Mouse (Mus musculus): Measurements from ENCODE around the gene Smarcc1. TPM values are rescaled to one million over a fixed set of nuclear protein-coding genes. Genes with fewer than 3 reads are reported as not detected.
"Not testable (repeated sequence)": the region's sequence is repeated elsewhere in the genome, so short reads cannot be mapped to it uniquely, and the experiment has no call there.

The Smarcc1 gene
- polyA plus RNA-seq, 1 experiment from 2014 or later = 253 TPM

DNA sequence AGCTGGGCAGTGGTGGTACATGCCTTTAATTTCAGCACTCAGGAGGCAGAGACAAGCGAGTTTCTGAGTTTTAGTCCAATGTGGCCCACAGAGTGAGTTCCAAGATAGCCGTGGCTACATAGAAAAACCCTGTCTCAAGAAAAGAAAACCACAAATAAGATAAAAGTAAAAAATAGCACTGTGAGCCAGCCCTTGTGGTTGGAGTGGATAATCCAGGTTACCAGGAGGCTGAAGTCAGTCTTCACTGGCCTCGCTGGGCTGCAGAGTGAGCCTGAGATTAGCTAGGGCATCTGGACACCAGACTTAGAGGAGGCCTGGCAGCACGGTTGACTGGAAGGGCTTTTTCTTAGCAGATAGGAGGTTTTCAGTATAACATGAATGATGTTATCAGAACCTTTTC lies 21.6 kb downstream of the Smarcc1 start:
- no peak for ATAC-seq (ENCODE audit: low FRiP score)
- H3K9ac ChIP-seq (ENCODE audit: low read depth, low read length) = no peak overlapping the region

DNA sequence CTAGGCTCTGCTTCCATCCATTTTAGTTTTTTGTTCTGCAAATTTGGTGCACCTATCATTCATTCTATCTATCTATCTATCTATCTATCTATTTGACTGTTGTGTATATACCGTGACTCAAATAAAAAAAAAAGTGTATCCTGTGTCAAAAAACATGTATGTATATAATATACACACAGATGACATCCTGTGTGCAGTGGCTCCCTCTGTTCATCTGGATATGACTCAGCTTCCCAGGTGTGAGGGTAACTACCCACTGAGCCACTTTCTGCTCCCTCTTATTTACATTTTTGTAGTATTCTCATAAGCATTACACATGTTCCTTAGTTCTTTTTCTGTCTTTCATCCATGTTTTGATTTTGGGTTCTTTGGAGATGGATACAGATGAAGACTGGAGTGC lies 24.6 kb downstream of the Smarcc1 start:
- H3K4me2 ChIP-seq (replicated peaks; ENCODE audit: low read depth, low read length) = no peak overlapping the region
- ATAC-seq (ENCODE audit: low FRiP score) = no peak
- no peak overlapping the region for H3K9ac ChIP-seq (ENCODE audit: low read depth, low read length)
- H3K4me3 ChIP-seq (ENCODE audit: low read depth, low read length) = no peak overlapping the region
- H3K9me3 ChIP-seq (ENCODE audit: control insufficient read depth, low read length) = no peaks in the 10 kb centered on the region
- H3K27ac ChIP-seq (ENCODE audit: low read depth, low read length) = no peak overlapping the region
- H3K36me3 ChIP-seq (ENCODE audit: control insufficient read depth, insufficient read depth, low read length) = peaks cover 12% of the 10 kb centered on the region
- H3K27me3 ChIP-seq (ENCODE audit: control insufficient read depth, insufficient read depth, low read length) = no peaks in the 10 kb centered on the region
- no peaks in the 10 kb centered on the region for H3K4me1 ChIP-seq (replicated peaks; ENCODE audit: control insufficient read depth, insufficient read depth, low read length)
- no peak for DNase-seq (ENCODE audit: low spot score)
- 98% methylated on average over 1 of the region's 1 CpGs for WGBS

More for the DNA sequence above, 21.6 kb downstream of the Smarcc1 start:
- Histone ChIP-seq H3K4me2 (replicated peaks; ENCODE audit: low read depth, low read length) (no peak overlapping the region), H3K4me3 (ENCODE audit: low read depth, low read length) (no peak overlapping the region), H3K27me3 (ENCODE audit: control insufficient read depth, insufficient read depth, low read length) (no peaks in the 10 kb centered on the region), H3K9me3 (ENCODE audit: control insufficient read depth, low read length) (no peaks in the 10 kb centered on the region), H3K36me3 (ENCODE audit: control insufficient read depth, insufficient read depth, low read length) (peaks cover 8% of the 10 kb centered on the region), H3K27ac (ENCODE audit: low read depth, low read length) (no peak overlapping the region), H3K4me1 (replicated peaks; ENCODE audit: control insufficient read depth, insufficient read depth, low read length) (no peaks in the 10 kb centered on the region)
- WGBS = 90% methylated on average over 4 of the region's 4 CpGs
- no peak for DNase-seq (ENCODE audit: low spot score)

DNA sequence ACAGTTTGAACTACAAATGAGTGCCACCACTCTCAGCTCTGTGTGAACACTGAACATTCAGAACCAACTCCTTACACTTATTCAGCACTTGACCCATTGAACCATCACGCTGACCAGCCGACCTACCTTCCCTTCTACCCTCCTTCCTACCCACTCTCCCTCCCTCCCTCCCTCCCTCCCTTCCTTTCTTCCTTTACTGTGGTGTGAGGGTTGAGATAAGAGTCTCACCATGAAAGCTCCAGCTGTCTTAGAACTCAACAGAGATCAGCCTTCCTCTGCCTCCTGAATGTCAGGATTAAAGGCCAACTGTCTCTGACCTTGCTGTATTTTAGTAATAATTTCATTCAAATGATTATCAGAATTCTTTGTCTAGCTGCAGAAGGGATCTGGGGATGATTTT lies 31.1 kb downstream of the Smarcc1 start:
- Histone ChIP-seq H3K27ac (ENCODE audit: low read depth, low read length) (no peak overlapping the region), H3K27me3 (ENCODE audit: control insufficient read depth, insufficient read depth, low read length) (no peaks in the 10 kb centered on the region), H3K4me3 (ENCODE audit: low read depth, low read length) (no peak overlapping the region), H3K9ac (ENCODE audit: low read depth, low read length) (no peak overlapping the region), H3K9me3 (ENCODE audit: control insufficient read depth, low read length) (no peaks in the 10 kb centered on the region), H3K4me2 (replicated peaks; ENCODE audit: low read depth, low read length) (no peak overlapping the region), H3K36me3 (ENCODE audit: control insufficient read depth, insufficient read depth, low read length) (peaks cover 17% of the 10 kb centered on the region), H3K4me1 (replicated peaks; ENCODE audit: control insufficient read depth, insufficient read depth, low read length) (no peaks in the 10 kb centered on the region)
- DNase-seq (ENCODE audit: low spot score) = no peak
- no peak for ATAC-seq (ENCODE audit: low FRiP score)
- 95% methylated on average over 2 of the region's 2 CpGs for WGBS

DNA sequence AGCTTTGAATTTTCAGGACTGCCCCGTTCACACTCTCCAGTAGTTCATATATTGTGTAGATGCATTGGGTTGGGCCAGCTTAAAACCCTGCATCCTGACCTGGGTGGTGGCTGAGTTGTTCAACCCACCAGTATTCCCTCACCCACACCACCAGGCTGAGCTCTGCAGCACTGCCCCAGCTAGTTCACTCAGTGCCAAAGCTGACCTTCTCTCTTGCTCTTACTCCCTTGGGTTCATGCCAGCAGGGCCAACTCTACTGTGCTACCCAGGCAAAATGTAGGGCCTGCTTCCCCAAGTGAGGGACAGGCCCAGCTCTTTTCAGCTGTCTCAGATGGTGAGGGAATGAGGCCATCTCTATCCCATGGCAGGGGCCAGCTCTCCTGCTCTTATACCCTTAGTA lies 41.5 kb downstream of the Smarcc1 start:
- H3K4me2 ChIP-seq (replicated peaks; ENCODE audit: low read depth, low read length) = no peak overlapping the region
- no peaks in the 10 kb centered on the region for H3K9me3 ChIP-seq (ENCODE audit: control insufficient read depth, low read length)
- H3K27me3 ChIP-seq (ENCODE audit: control insufficient read depth, insufficient read depth, low read length) = no peaks in the 10 kb centered on the region
- DNase-seq (ENCODE audit: low spot score) (no peak), ATAC-seq (ENCODE audit: low FRiP score) (no peak)
- H3K4me3 ChIP-seq (ENCODE audit: low read depth, low read length) = no peak overlapping the region
- 88% methylated on average over 1 of the region's 1 CpGs for WGBS
- no peak overlapping the region for H3K27ac ChIP-seq (ENCODE audit: low read depth, low read length)
- no peak overlapping the region for H3K9ac ChIP-seq (ENCODE audit: low read depth, low read length)
- H3K36me3 ChIP-seq (ENCODE audit: control insufficient read depth, insufficient read depth, low read length) = peaks cover 9% of the 10 kb centered on the region; the same call in 1 of the 2 replicates
- H3K4me1 ChIP-seq (replicated peaks; ENCODE audit: control insufficient read depth, insufficient read depth, low read length) = no peaks in the 10 kb centered on the region

DNA sequence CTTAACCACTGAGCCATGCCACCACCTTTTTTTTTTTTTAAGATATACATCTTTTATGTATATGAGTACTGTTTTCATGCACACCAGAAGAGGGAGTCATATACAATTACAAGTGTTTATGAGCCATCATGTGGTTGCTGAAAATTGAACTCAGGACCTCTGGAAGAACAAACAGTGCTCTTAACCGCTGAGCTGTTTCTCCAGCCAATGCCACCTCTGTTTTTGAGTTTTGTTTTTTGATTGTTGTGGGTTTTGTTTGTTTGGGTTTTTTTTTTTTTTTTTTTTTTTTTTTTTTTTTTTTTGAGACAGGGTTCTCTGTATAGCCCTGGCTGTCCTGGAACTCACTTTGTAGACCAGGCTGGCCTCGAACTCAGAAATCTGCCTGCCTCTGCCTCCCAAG lies 43.0 kb downstream of the Smarcc1 start:
- whole genome bisulfite sequencing = 100% methylated on average over 2 of the region's 2 CpGs
- ATAC-seq (ENCODE audit: low FRiP score); H3K4me2 ChIP-seq (replicated peaks; ENCODE audit: low read depth, low read length); H3K9me3 ChIP-seq (ENCODE audit: control insufficient read depth, low read length); DNase-seq (ENCODE audit: low spot score); H3K9ac ChIP-seq (ENCODE audit: low read depth, low read length); H3K4me3 ChIP-seq (ENCODE audit: low read depth, low read length); H3K4me1 ChIP-seq (replicated peaks; ENCODE audit: control insufficient read depth, insufficient read depth, low read length); H3K27me3 ChIP-seq (ENCODE audit: control insufficient read depth, insufficient read depth, low read length); H3K27ac ChIP-seq (ENCODE audit: low read depth, low read length): not testable (repeated sequence)
- peaks cover 16% of the 10 kb centered on the region; the same call in 1 of the 2 replicates for H3K36me3 ChIP-seq (ENCODE audit: control insufficient read depth, insufficient read depth, low read length)

DNA sequence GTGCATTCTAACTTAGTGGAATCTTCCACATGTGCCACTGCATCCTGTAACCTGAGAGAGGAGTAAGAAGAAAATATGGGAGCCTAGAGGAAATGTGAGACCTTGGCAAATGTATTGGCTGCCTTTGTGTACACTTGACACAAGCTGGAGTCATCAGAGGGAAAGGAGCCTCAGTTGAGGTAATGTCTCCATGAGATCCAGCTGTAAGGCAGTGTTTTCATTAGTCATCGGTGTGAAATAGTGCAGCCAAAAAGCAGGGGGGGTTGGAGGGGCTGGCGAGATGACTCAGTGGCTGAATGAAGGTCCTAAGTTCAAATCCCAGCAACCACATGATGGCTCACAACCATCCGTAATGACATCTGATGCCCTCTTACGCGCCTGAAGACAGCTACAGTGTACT lies 44.9 kb downstream of the Smarcc1 start:
- H3K36me3 ChIP-seq (ENCODE audit: control insufficient read depth, insufficient read depth, low read length) = peaks cover 16% of the 10 kb centered on the region; the same call in 1 of the 2 replicates
- DNase-seq (ENCODE audit: low spot score) = no peak
- H3K27me3 ChIP-seq (ENCODE audit: control insufficient read depth, insufficient read depth, low read length) = no peaks in the 10 kb centered on the region
- WGBS = 88% methylated on average over 5 of the region's 5 CpGs
- no peak overlapping the region for H3K9ac ChIP-seq (ENCODE audit: low read depth, low read length)
- H3K4me2 ChIP-seq (replicated peaks; ENCODE audit: low read depth, low read length) = no peak overlapping the region
- no peak overlapping the region for H3K27ac ChIP-seq (ENCODE audit: low read depth, low read length)
- H3K9me3 ChIP-seq (ENCODE audit: control insufficient read depth, low read length) = no peaks in the 10 kb centered on the region
- no peaks in the 10 kb centered on the region for H3K4me1 ChIP-seq (replicated peaks; ENCODE audit: control insufficient read depth, insufficient read depth, low read length)
- no peak for ATAC-seq (ENCODE audit: low FRiP score)
- H3K4me3 ChIP-seq (ENCODE audit: low read depth, low read length) = no peak overlapping the region

DNA sequence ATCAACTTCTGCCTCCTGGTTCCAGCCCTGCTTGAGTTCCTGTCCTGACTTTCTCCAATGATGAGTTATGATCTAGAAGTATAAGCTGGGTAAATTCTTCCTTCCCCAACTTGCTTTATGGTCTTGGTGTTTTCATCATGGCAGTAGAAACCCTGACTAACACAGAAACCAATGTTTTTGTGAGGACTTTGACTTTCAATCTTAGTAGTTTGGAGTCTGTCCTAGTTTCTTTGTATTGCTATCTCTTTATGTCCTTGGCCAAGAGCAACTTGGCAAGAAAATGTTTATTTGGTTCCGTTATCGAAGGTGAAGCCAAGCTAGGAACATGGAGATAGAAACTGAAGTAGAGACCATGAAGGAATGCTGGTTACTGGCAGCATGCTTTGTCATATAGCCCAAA lies 45.6 kb downstream of the Smarcc1 start:
- Histone ChIP-seq H3K9me3 (ENCODE audit: control insufficient read depth, low read length) (no peaks in the 10 kb centered on the region), H3K9ac (ENCODE audit: low read depth, low read length) (no peak overlapping the region), H3K27me3 (ENCODE audit: control insufficient read depth, insufficient read depth, low read length) (no peaks in the 10 kb centered on the region), H3K4me3 (ENCODE audit: low read depth, low read length) (no peak overlapping the region), H3K4me2 (replicated peaks; ENCODE audit: low read depth, low read length) (no peak overlapping the region), H3K4me1 (replicated peaks; ENCODE audit: control insufficient read depth, insufficient read depth, low read length) (no peaks in the 10 kb centered on the region), H3K27ac (ENCODE audit: low read depth, low read length) (no peak overlapping the region), H3K36me3 (ENCODE audit: control insufficient read depth, insufficient read depth, low read length) (peaks cover 14% of the 10 kb centered on the region; the same call in 1 of the 2 replicates)
- 94% methylated on average over 2 of the region's 2 CpGs for WGBS
- ATAC-seq (ENCODE audit: low FRiP score) (no peak), DNase-seq (ENCODE audit: low spot score) (no peak)

DNA sequence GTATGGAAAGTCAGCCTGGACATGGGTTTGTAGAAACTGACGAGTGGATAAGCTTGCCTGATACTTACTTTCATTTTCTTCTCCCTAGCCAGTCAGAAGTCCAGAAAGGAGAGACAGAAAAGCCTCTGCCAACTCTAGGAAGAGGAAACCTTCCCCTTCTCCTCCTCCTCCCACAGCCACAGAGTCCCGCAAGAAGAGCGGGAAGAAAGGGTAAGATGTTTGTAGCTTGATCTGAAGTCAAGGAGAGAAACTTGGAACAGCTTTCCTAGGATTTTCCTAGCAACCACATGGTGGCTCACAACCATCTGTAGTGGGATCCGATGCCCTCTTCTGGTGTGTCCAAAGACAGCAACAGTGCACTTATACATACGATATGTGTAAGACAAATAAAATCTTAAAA lies 53.4 kb downstream of the Smarcc1 start:
- Histone ChIP-seq H3K36me3 (ENCODE audit: control insufficient read depth, insufficient read depth, low read length) (peaks cover 7% of the 10 kb centered on the region; the same call in 1 of the 2 replicates), H3K4me2 (replicated peaks; ENCODE audit: low read depth, low read length) (no peak overlapping the region), H3K4me1 (replicated peaks; ENCODE audit: control insufficient read depth, insufficient read depth, low read length) (no peaks in the 10 kb centered on the region), H3K9ac (ENCODE audit: low read depth, low read length) (no peak overlapping the region), H3K9me3 (ENCODE audit: control insufficient read depth, low read length) (no peaks in the 10 kb centered on the region), H3K4me3 (ENCODE audit: low read depth, low read length) (no peak overlapping the region), H3K27ac (ENCODE audit: low read depth, low read length) (no peak overlapping the region), H3K27me3 (ENCODE audit: control insufficient read depth, insufficient read depth, low read length) (no peaks in the 10 kb centered on the region)
- no peak for DNase-seq (ENCODE audit: low spot score)
- WGBS = 93% methylated on average over 5 of the region's 5 CpGs
- no peak for ATAC-seq (ENCODE audit: low FRiP score)

DNA sequence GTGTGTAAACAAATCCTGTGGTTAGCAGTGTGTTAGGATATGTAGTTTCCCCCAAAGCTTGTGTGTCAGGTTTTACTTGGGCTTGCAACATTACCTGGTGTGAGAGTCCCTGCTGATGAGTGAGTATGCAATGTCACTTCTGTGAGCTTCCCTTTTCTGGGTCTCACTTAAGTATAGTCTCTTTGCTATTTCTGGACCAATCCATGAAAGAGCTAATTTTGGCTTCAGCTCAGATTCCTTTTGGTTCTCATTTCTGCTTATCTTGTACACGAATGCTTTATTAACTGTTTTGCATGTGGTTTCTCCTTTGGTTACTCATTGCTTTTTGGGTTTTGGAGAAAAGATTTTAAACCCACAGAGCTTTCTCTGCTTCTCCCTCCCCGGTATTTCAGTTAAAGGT lies 82.4 kb downstream of the Smarcc1 start:
- ATAC-seq (ENCODE audit: low FRiP score) (no peak), DNase-seq (ENCODE audit: low spot score) (no peak)
- Histone ChIP-seq H3K9me3 (ENCODE audit: control insufficient read depth, low read length) (no peaks in the 10 kb centered on the region), H3K4me1 (replicated peaks; ENCODE audit: control insufficient read depth, insufficient read depth, low read length) (no peaks in the 10 kb centered on the region), H3K4me3 (ENCODE audit: low read depth, low read length) (no peak overlapping the region), H3K27ac (ENCODE audit: low read depth, low read length) (no peak overlapping the region), H3K36me3 (ENCODE audit: control insufficient read depth, insufficient read depth, low read length) (peaks cover 10% of the 10 kb centered on the region; the same call in 1 of the 2 replicates), H3K4me2 (replicated peaks; ENCODE audit: low read depth, low read length) (no peak overlapping the region), H3K9ac (ENCODE audit: low read depth, low read length) (no peak overlapping the region), H3K27me3 (ENCODE audit: control insufficient read depth, insufficient read depth, low read length) (no peaks in the 10 kb centered on the region)
- 96% methylated on average over 2 of the region's 2 CpGs for WGBS
